Mouse (Mus musculus) C2C12 (cell line): Measurements from ENCODE around the gene Dock2. TPM values are rescaled to one million over a fixed set of nuclear protein-coding genes. Genes with fewer than 3 reads are reported as not detected.

ENCODE experiments used
- H3K27me3 ChIP-seq: one replicate; pipeline ENCODE4 v1.6.1; 2011; ENCODE audit not compliant: control insufficient read depth, insufficient read depth, insufficient read length
- H3K36me3 ChIP-seq: one replicate; pipeline ENCODE4 v1.6.1; 2011; ENCODE audit not compliant: control insufficient read depth, insufficient read depth
- H3K4me3 ChIP-seq: one replicate; pipeline ENCODE4 v1.5.1; 2011; ENCODE audit warnings: mild to moderate bottlenecking, control low read depth; ENCODE audit not compliant: poor library complexity, insufficient read depth, severe bottlenecking
- H3K79me2 ChIP-seq: one replicate; pipeline ENCODE4 v1.6.1; 2011; ENCODE audit not compliant: control insufficient read depth, insufficient read depth
- H3K79me3 ChIP-seq: one replicate; pipeline ENCODE4 v1.6.1; 2011; ENCODE audit warnings: low read depth, control low read depth
- H3ac ChIP-seq: one replicate; pipeline ENCODE3; 2011; ENCODE audit warnings: low read depth; ENCODE audit not compliant: control insufficient read depth, insufficient read length
- CEBPB ChIP-seq: IDR thresholded peaks from one replicate; pipeline ENCODE4 v1.6.1; 2011; ENCODE audit warnings: low read depth, mild to moderate bottlenecking, control low read depth, moderate library complexity
- CTCF ChIP-seq: IDR thresholded peaks from one replicate; pipeline ENCODE4 v1.5.1; 2011; ENCODE audit not compliant: control insufficient read depth, insufficient read depth, insufficient read length
- FOSL1 ChIP-seq: IDR thresholded peaks from one replicate; pipeline ENCODE4 v1.8.0; 2011; ENCODE audit warnings: mild to moderate bottlenecking, low read length; ENCODE audit not compliant: poor library complexity, insufficient read depth, severe bottlenecking
- MAX ChIP-seq: IDR thresholded peaks from one replicate; pipeline ENCODE4 v1.6.1; 2011; ENCODE audit warnings: mild to moderate bottlenecking, control low read depth
- MYOD1 ChIP-seq: IDR thresholded peaks from one replicate; pipeline ENCODE4 v1.6.1; 2011; ENCODE audit warnings: low read depth; ENCODE audit not compliant: control insufficient read depth, insufficient read length
- MYOG ChIP-seq: IDR thresholded peaks from one replicate; pipeline ENCODE4 v1.6.1; 2011; ENCODE audit not compliant: control insufficient read depth, insufficient read length; ENCODE audit errors: extremely low read depth
- USF1 ChIP-seq: IDR thresholded peaks from one replicate; pipeline ENCODE4 v1.6.1; 2011; ENCODE audit warnings: low read depth, mild to moderate bottlenecking, control low read depth, moderate library complexity
- polyA plus RNA-seq: library from polyadenylated mRNA; unstranded; fragments of >200 nt; fragmentation: generic; extraction: Trizol; gene quantifications from one replicate; pipeline ENCODE4 v1.2.1, GENCODE M21; 2012; ENCODE audit warnings: missing spikeins

Gene Dock2
- polyA plus RNA-seq, 1 experiment: 0.01 TPM

DNA sequence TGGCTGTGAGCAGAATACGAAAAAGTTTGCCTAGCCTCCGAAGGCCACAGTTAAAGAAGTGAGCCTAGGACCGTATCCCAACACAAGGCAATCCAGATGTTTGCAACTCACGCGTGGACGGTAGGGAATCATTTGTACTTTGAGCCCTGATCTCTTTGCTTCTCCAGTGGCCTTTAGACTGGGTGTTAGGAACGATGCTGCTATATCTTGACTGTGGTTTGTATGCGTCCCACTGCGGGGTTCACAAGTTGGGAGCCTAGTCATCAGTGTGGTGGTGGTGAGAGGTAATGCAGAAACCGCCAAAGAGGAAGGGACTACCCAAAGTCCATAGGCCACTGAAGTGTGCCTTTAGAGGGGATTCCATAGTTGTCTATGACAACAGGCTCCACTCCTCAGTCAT, 251.6 kb downstream of the Dock2 start:
- no peaks in the 10 kb centered on the region for H3K79me3 ChIP-seq
- H3K36me3 ChIP-seq: no peaks in the 10 kb centered on the region
- H3K27me3 ChIP-seq: no peaks in the 10 kb centered on the region
- H3K4me3 ChIP-seq: no peak overlapping the region
- no peaks in the 10 kb centered on the region for H3K79me2 ChIP-seq
- TF ChIP-seq MYOG: no peak
- no peak for TF ChIP-seq USF1
- TF ChIP-seq CEBPB: no peak
- TF ChIP-seq CTCF: no peak
- no peak for TF ChIP-seq MYOD1
- no peak for TF ChIP-seq FOSL1
- no peak for TF ChIP-seq MAX
- H3ac ChIP-seq: no peak overlapping the region

DNA sequence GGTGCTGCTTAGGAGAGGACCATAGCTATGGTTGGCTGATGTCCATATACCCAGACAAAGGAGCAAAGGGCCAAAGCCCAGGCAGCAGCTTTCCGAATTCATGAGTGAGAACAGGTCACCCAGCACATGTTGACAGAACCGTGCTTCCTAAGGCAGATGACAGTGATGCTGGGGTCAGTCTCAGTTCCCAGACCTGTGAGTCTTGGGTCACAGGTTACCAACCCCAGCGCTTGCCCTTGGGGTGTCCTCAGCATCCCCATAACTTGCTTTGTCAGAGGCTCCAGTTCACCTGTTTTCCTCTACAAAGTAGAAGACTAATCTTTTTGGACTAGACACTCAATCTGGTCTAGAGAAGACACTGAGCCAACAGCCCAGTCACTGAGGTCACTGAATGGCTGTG, 252.7 kb downstream of the Dock2 start:
- H3K79me3 ChIP-seq: no peaks in the 10 kb centered on the region
- H3K79me2 ChIP-seq: no peaks in the 10 kb centered on the region
- H3K4me3 ChIP-seq: no peak overlapping the region
- no peaks in the 10 kb centered on the region for H3K36me3 ChIP-seq
- no peaks in the 10 kb centered on the region for H3K27me3 ChIP-seq
- TF ChIP-seq CEBPB (no peak), MYOG (no peak), MAX (no peak), FOSL1 (no peak)
- H3ac ChIP-seq: no peak overlapping the region

DNA sequence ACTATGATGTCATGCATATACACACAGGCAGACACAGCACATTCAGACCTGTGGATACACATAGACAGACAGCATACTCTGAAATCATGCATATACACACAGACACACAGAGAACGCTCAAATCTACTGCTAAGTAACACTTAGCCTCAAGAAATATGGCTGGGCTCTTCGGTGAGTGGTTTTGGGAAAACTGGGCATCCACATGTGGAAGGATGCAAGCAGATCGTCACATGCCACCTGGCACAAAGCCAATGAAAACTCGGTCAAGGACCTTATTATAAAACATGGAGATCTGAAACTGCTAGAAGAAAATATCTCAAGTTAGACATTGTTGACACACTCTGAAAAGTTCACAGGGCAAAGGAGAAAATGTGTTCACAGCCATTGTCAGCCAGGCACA, 255.7 kb downstream of the Dock2 start:
- no peak overlapping the region for H3ac ChIP-seq
- no peaks in the 10 kb centered on the region for H3K79me3 ChIP-seq
- TF ChIP-seq USF1 (no peak), MYOG (no peak), CTCF (no peak), FOSL1 (no peak), CEBPB (no peak), MYOD1 (no peak), MAX (no peak)
- H3K79me2 ChIP-seq: no peaks in the 10 kb centered on the region
- H3K4me3 ChIP-seq: no peak overlapping the region
- H3K36me3 ChIP-seq: no peaks in the 10 kb centered on the region
- H3K27me3 ChIP-seq: no peaks in the 10 kb centered on the region

DNA sequence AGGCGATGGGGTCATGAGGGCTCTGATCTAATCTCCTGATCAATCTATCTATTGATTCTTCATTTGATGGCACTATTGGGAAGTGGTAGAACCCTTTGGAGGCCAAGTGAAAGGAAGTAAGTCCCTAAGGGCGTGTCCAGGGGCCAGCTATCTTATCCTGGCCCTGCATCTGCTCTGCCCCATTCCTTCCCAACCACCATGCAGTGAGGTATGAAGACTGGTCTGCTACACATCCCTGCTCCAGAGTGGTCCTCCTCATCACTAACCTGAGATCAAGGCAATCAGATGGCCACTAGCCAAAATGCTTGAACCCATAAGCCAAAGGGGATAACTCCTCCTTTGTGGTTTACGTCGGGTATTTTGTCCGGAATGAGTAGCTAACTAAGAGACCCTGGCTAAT, 256.5 kb downstream of the Dock2 start:
- H3K4me3 ChIP-seq: no peak overlapping the region
- no peaks in the 10 kb centered on the region for H3K36me3 ChIP-seq
- no peak overlapping the region for H3ac ChIP-seq
- H3K79me2 ChIP-seq: no peaks in the 10 kb centered on the region
- TF ChIP-seq MYOD1: no peak
- no peak for TF ChIP-seq USF1
- no peak for TF ChIP-seq FOSL1
- H3K79me3 ChIP-seq: no peaks in the 10 kb centered on the region
- no peaks in the 10 kb centered on the region for H3K27me3 ChIP-seq

DNA sequence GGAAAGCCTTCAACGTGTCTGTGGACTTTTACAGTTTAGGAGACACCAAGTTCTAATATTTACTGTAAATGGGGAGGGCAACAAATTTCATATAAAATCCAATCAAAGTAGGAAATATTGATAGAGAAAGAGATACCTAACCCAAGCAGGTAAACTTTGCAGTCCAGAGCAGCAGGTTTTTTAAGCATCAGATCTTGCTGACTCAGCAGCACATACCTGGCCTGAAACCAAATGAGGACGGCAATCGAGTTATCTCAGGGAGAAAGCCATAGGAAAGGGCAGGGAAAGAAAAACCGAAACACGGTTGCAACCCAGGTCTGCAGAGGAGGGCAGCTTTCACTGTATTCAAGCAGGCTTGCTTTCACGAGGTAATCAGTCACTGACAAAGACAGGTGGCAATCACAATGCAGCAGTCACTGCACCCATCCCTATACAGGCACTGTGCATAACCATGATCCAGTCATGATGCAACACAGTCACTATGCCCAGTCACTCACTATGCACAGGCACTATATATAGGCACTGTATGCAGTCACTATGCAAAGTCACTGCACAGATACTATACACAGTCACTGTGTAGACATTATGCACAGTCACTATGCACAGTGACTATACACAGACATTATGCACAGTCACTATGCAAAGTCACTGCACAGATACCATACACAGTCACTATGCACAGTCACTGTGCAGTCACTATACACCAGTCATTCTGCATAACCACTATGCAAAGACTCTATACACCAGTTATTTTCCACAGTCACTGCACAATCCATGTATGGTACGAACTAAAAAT, 258.4 kb downstream of the Dock2 start:
- no peaks in the 10 kb centered on the region for H3K79me2 ChIP-seq
- no peak overlapping the region for H3ac ChIP-seq
- H3K36me3 ChIP-seq: no peaks in the 10 kb centered on the region
- H3K79me3 ChIP-seq: no peaks in the 10 kb centered on the region
- TF ChIP-seq MYOD1 (no peak), CEBPB (no peak), USF1 (no peak), MAX (no peak), CTCF (no peak), MYOG (no peak), FOSL1 (no peak)
- no peak overlapping the region for H3K4me3 ChIP-seq
- no peaks in the 10 kb centered on the region for H3K27me3 ChIP-seq

DNA sequence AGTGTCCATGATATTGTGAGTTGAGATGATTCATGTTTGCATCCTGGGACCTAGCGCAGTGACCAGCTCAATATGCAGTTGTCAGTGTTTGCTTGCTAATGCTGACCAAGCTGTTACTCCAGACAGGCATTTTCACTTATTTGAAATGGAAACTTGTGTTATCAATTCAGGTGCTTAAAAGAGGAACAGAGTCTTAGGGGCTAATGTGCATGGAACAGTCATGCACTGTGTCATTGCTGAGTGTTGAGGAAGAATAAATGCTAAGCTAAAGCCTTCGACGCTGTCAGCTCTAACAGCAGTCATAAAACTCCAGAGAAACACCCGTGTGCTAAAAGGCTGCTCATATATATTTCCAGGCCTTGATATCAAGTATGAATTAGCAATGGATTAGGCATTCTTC, 259.1 kb downstream of the Dock2 start:
- TF ChIP-seq CTCF: no peak
- Histone ChIP-seq H3K27me3 (no peaks in the 10 kb centered on the region), H3K36me3 (no peaks in the 10 kb centered on the region), H3ac (no peak overlapping the region), H3K79me3 (no peaks in the 10 kb centered on the region), H3K4me3 (no peak overlapping the region), H3K79me2 (no peaks in the 10 kb centered on the region)
